Mouse (Mus musculus) E14TG2a.4 (cell line): ENCODE measurements around the gene Hs6st1.

Experiments used
- CTCF ChIP-seq: conservative IDR thresholded peaks from 2 replicates; pipeline ENCODE4 v1.5.1; 2014; ENCODE audit warnings: low read length
- NANOG ChIP-seq: IDR thresholded peaks from 2 replicates; pipeline ENCODE4 v1.6.1; 2014; ENCODE audit warnings: borderline replicate concordance, low read length, mixed read lengths
- POU5F1 ChIP-seq: IDR thresholded peaks from 2 replicates; pipeline ENCODE4 v1.6.1; 2014; ENCODE audit warnings: low read length, borderline replicate concordance

DNA sequence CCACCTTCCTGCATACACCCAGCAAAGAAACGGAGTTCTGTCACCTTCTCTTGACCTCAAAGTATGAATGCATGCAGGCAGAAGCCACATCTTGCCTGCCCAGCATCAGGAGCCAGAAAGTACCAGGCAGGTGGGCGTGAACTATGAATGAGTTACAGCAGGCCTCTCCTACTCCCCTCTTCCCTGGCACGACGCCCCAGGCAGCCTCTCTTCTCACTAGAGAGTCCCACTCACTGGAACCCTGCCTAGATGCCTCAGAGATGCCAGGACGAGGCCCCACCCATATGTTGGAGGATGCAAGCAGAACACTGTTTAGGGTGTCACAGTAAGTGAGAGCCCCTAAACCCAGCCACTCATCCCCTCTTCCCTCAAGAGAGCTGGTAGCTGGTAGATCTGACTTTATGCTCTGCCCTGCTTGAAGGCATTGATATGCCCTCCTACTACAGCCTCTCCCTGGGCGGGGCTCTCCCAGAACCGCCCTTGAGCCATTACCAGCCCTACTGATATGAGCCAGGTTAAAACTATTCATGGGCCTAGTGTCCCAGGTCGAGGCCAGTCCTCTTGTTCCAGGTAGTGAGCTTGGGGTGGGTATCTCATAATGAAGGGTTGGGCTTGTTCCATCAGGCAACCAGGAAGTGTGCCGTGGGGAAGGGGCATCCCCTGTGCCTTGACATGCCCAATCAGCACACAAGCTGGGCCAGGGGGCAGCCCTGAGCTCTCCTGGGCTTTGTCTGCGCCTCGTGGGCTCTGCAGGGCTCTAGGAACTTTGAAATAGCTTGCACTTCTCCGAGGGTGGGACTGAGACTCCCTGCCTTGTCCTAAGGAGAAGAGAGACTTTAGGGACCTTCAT lies 27.4 kb downstream of the Hs6st1 start:
- TF ChIP-seq CTCF = no peak
- no peak for TF ChIP-seq NANOG
- no peak for TF ChIP-seq POU5F1
